Mouse (Mus musculus) mouse trophoblast stem cell (cell line): ENCODE measurements around the gene Arhgap24.

Experiments used
- in situ Hi-C, 2 experiments: fragments of 300-500 bp; cut with MseI, MboI; formaldehyde crosslinking; loops; 2 replicates in 1 of 2; 3 replicates in 1 of 2; pipeline ENCODE4 v1.15.1; 2025

Arhgap24 gene

GRCm38 (mm10) chr5:102736131-102736530 is 254.9 kb downstream of the Arhgap24 start:
- in situ Hi-C loops, result no loop called here

GRCm38 (mm10) chr5:102742554-102743255 is 261.5 kb downstream of the Arhgap24 start:
- in situ Hi-C loops, result no loop called here

DNA sequence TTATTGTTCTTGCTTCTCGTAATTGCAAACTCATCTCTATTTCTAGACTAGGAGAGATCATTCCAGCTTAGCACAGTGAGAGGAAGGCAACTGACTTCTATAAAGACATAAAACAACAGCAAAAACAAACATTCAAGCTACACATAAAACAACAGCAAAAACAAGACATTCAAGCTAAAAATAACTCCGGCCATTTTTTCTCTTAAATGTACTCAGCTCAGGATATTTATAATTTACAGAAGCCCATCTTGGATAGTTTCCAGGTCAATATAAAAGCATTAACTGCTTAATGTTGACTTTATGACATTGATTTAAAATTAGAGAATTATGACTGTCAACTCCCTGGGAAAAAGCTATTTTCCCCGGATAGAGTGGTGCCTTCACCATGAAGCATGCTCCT is 262.2 kb downstream of the Arhgap24 start:
- in situ Hi-C loops, result no loop called here

- in situ Hi-C loops, result no loop called here
These were observed 262.9 kb downstream of the Arhgap24 start for GRCm38 (mm10) chr5:102744051-102744450.

DNA sequence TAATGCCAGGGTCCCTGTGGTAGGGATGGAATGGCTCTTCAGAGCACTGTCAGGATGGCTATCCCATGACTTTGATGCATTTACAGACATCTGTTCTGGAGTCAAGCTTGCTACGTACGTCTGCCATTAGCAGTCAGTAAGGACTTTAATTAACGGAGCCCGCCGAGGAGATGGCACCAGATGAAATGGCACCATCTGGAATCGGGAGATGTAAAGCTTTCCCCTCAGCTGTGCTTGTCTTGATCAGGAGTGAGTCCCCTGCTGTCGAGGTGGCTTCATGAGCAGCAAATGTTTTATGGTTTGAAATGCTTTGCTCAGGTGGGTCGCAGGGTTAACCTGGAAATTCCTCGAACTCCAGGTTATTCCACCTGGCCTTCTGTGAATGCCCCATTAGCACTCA is 267.0 kb downstream of the Arhgap24 start:
- in situ Hi-C loops, result no loop called here

GRCm38 (mm10) chr5:102749020-102749419 is 267.8 kb downstream of the Arhgap24 start:
- in situ Hi-C loops, result no loop called here

GRCm38 (mm10) chr5:102750674-102751073 is 269.5 kb downstream of the Arhgap24 start:
- in situ Hi-C loops, result no loop called here

DNA sequence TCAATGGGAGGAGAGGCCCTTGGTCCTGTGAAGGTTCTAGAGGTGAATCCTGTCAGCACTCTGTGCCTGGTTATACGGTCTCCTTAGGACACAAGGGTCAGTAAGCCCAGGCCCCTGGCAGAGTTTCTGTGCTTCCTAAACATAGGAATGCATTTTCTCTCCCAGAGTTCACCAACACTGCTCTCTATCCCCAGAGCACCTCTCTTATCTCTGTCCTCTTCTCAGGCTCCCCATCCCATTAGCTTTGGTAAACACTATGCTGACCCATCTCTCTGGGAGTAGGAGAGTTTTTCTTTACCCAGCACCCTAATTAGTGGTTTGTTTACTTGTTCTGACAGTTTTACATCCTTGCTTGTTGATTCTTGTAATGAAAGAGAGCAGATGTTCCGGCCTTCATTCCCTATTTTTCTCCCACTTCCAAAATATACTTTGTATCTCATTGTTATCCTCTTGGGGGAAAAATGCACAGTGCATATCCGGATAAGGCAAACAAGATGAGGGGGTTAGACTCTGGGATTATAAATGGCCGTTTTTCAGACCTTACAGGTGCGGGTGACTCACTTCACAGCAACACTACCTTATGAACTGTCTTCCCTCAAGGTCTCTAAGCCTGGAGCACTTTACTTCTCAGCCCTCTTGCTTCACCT is 270.6 kb downstream of the Arhgap24 start:
- in situ Hi-C loops, result no loop called here

DNA sequence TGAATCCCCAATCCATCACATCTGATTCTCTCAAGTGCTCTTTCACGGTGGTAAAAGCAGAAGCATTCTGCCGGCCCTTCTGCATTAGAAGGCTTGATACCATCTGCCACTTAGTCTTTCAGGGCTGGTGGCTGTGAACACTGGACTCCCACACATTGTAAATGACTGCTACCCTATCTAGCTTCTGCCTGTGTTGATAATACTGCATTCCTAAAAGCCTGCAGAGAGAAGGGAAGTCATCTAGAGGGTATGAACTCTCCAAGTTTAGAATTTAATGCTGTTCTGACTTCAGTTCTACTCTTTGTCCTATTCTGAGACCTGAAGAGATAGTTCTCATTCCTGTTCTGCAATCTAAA is 271.1 kb downstream of the Arhgap24 start:
- in situ Hi-C loops, result no loop called here

DNA sequence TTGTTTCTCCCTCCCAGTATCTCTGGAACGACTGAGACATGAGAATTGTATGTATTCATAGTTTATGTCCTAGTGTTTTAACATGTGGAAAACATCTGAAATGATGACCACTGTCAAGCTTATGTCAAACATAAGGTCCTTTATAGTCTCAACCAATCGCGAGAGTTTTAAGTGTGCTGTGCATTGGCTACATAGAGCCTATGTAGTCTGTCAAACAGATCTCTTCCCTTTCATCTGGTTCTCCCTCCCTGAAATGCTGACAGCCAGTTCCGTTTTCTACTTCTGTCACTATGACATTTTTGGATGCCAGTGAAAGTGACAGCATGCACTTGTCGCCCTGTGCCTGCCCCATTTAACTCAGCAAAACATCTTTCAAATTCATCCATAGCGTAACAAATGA is 275.8 kb downstream of the Arhgap24 start:
- in situ Hi-C loops, result no loop called here

DNA sequence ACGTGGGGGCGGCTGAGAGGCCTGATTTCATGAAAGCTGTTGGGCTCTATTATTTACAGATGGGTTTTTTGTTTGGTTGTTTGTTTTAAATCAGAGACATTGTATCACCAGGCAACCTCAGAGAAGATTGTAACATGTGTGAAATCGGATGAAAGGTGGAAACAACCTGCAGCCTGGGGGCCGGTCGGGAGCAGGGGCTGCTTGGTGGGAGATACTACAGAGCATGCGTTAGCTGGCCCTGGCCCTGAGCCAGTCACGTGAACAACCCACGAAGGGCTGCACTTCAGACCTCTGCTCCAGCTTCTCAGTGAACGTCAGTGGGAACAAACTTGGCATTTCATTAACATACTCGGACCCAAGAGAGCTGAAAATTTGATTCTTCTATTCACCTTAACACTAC is 284.5 kb downstream of the Arhgap24 start:
- in situ Hi-C loops, result loop anchor here in 1 of 2 experiments (10.0 kb wide), 1 partner anchor 61 kb away; no protein-coding TSS in a partner anchor

- in situ Hi-C loops, result loop anchor here in 1 of 2 experiments (10.0 kb wide), 1 partner anchor 62 kb away; no protein-coding TSS in a partner anchor
These were observed 285.3 kb downstream of the Arhgap24 start for GRCm38 (mm10) chr5:102766311-102767057.

- in situ Hi-C loops, result loop anchor here in 1 of 2 experiments (10.0 kb wide), 1 partner anchor 62 kb away; no protein-coding TSS in a partner anchor
These were observed 285.9 kb downstream of the Arhgap24 start for GRCm38 (mm10) chr5:102767058-102767444.

- in situ Hi-C loops, result loop anchor here in 1 of 2 experiments (10.0 kb wide), 1 partner anchor 63 kb away; no protein-coding TSS in a partner anchor
These were observed 286.6 kb downstream of the Arhgap24 start for GRCm38 (mm10) chr5:102767822-102768221.

DNA sequence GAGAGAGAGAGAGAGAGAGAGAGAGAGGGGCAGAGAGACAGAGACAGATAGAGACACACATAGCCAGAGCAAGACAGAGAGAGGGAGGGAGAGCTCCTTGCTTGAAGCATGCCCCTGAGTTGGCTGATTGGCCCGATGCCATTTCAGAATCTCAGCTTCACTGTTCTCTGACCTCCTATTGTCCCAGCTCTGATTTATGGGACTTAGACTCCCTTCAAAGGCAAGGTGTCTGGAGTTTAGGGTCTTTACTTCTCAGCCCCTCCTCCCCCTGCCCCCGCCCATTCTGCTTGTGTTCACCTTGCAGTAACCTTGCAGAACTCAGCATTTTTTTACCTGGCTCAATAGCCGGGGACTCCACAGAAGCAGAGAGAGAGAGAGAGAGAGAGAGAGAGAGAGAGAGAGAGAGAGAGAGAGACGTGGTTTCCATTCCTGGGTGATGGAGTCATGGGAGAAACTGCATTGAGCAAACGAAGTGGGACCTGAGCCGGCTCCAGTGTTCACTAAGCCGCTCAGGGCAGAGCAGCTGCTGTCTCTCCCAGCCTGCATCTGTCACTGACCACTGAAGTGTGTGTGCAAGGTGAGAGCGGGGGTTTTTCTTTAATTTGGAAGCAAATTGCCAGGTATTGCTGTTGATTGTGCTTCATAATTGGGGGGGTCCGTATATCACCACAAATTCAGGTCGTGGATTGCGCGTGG is 287.3 kb downstream of the Arhgap24 start:
- in situ Hi-C loops, result loop anchor here in 1 of 2 experiments (10.0 kb wide), 1 partner anchor 64 kb away; no protein-coding TSS in a partner anchor

- in situ Hi-C loops, result no loop called here
These were observed 289.4 kb downstream of the Arhgap24 start for GRCm38 (mm10) chr5:102770611-102771010.

- in situ Hi-C loops, result no loop called here
These were observed 293.3 kb downstream of the Arhgap24 start for GRCm38 (mm10) chr5:102774500-102774899.

DNA sequence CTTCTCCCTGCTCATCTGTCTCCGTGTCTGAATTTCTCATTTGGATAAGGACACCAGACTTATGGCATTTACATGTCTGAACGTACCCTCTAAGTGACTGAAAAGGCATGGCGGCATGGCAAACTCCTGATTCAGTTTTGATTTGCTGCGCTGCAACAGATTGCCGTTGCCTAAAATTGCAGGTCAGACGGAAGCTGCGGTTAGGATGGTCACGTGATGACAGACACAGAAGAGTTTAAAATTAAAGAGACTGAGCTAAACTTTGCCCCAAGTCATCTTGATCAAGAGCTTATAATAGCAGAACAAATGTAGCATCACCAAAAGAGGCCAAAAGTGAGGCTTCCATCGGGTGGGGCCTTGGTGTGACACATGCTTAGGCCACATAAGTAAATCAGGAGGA is 296.1 kb downstream of the Arhgap24 start:
- in situ Hi-C loops, result no loop called here

GRCm38 (mm10) chr5:102777852-102778251 is 296.7 kb downstream of the Arhgap24 start:
- in situ Hi-C loops, result no loop called here

- in situ Hi-C loops, result no loop called here
These were observed 297.1 kb downstream of the Arhgap24 start for GRCm38 (mm10) chr5:102778253-102778652.

DNA sequence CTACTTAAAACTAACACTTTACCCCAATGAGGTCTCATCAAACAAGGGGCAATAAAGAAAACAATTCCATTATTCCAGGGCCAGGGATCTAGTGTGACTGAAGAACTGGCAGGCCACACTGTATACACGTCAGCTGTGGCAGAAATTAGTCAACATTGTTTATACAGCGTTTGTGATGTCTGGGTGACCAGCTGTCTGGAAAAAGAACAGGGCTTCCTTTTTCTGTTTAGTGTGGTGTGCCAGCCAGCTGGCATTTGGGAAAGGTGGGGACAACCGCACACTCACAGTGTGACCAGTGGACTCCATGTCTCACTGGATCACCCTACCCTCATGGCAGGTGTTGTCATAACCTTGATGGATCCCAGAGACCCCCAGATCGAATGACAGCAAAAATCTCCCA is 302.4 kb downstream of the Arhgap24 start:
- in situ Hi-C loops, result no loop called here

- in situ Hi-C loops, result no loop called here
These were observed 304.9 kb downstream of the Arhgap24 start for GRCm38 (mm10) chr5:102786123-102786522.
